Mouse (Mus musculus): ENCODE results near the gene Gad2. TPM values are rescaled to one million over a fixed set of nuclear protein-coding genes. Genes with fewer than 3 reads are reported as not detected.

The Gad2 gene
- total RNA-seq, 2 experiments from 2014 or later, result not detected

- ATAC-seq (replicated peaks; ENCODE audit: low FRiP score, low TSS enrichment, poor library complexity, severe bottlenecking), result 0 out of 2 replicates have a peak, but pooled peaks have one; percentile 48
Measured at GRCm38 (mm10) chr2:22741222-22741621, 119.2 kb downstream of the Gad2 start.

Other genes with a start within 250 kb of the Gad2 start
- 128 and 143 TPM in 2 replicates for gene Apbb1ip, start 151.9 kb downstream of the Gad2 start, total RNA-seq (2014; fragmentation: Nextera tagmentation)
- 14.0 and 21.9 TPM in 2 replicates for gene Apbb1ip, start 151.9 kb downstream of the Gad2 start, total RNA-seq (2017)

All from megakaryocyte-erythroid progenitor cell, adult 5-6 weeks (primary cell).